Mouse (Mus musculus): ENCODE data around the gene Rbm25.
"Not testable (repeated sequence)": the region's sequence is repeated elsewhere in the genome, so short reads cannot be mapped to it uniquely, and the experiment has no call there.

Gene Rbm25

DNA sequence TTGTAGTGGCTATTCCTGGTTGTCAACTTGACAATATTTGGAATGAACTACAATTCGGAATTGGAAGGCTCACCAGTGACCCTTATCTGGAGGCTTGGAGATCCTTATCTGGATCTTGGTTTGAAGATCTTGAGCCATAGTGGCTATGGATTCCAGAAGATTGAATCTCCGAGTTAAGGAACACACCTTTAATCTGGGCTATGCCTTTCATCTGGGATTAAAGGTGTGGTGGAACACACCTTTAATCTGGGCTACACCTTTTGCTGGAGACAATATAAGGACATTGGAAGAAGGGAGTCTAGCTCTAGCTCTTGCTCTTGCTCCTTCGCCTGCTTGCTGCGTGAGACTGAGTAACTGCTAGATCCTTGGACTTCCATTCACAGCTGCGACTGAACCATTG is at the start of gene Rbm25:
Gene Rbm25, plus strand, starts transcription at position 301 of the 400 bp plus-strand sequence.
- H3K27me3 ChIP-seq (ENCODE audit: control insufficient read depth, insufficient read depth, low read length, poor library complexity, severe bottlenecking); H3K36me3 ChIP-seq (ENCODE audit: control insufficient read depth, insufficient read depth, low read length, poor library complexity, severe bottlenecking); DNase-seq (ENCODE audit: low read depth, low spot score): not testable (repeated sequence)

- DNase-seq (ENCODE audit: low read depth, low spot score): no peak
- Histone ChIP-seq H3K27me3 (ENCODE audit: control insufficient read depth, insufficient read depth, low read length, poor library complexity, severe bottlenecking) (no peaks in the 10 kb centered on the region), H3K36me3 (ENCODE audit: control insufficient read depth, insufficient read depth, low read length, poor library complexity, severe bottlenecking) (peaks cover 1% of the 10 kb centered on the region; the same call in 1 of the 2 replicates)
Observed at GRCm38 (mm10) chr12:83582106-83582505, 48.9 kb upstream of the Rbm25 start.

DNA sequence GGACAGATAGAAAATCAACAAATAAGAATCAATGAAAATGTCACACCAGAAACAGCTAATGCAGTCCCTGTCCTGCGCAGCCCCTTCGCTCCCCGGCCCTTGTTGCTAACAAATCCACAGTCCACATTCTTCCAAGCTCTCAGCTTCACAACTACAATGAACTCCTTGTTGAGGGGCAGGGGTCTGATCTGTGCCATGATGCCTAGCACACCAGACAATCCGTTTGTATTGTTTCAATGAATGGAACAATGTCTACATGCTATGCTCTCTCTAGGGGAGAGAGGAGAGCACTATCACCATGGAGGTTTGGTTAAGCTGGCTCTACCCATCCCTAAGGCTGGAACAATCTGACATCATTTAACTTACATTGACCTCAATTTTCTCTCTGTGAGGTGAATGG is 48.3 kb upstream of the Rbm25 start:
- no peak for DNase-seq (ENCODE audit: low read depth, low spot score)
- peaks cover 3% of the 10 kb centered on the region; the same call in 1 of the 2 replicates for H3K36me3 ChIP-seq (ENCODE audit: control insufficient read depth, insufficient read depth, low read length, poor library complexity, severe bottlenecking)

DNA sequence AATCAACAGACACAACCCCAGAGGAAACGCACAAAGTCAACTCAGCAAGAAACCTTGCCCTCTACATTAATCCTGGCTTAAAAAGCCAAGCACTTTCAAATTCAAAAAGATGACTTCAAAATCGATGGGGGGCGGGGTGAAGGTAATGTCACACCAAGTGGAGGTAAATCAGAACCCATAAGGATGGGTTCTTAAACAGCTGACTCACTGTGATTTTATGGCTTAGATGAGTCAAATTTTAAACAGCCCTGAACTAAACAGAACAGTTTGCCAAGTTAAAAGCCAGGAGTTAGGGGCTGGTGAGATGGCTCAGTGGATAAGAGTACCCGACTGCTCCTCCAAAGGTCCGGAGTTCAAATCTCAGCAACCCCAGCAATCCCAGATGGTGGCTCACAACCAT is 44.4 kb upstream of the Rbm25 start:
- Histone ChIP-seq H3K36me3 (ENCODE audit: control insufficient read depth, insufficient read depth, low read length, poor library complexity, severe bottlenecking) (peaks cover 6% of the 10 kb centered on the region; the same call in 1 of the 2 replicates), H3K27me3 (ENCODE audit: control insufficient read depth, insufficient read depth, low read length, poor library complexity, severe bottlenecking) (no peaks in the 10 kb centered on the region)
- DNase-seq (ENCODE audit: low read depth, low spot score): no peak

More for the DNA sequence above, 48.3 kb upstream of the Rbm25 start:
- no peaks in the 10 kb centered on the region for H3K27me3 ChIP-seq (ENCODE audit: control insufficient read depth, insufficient read depth, low read length, poor library complexity, severe bottlenecking)

DNA sequence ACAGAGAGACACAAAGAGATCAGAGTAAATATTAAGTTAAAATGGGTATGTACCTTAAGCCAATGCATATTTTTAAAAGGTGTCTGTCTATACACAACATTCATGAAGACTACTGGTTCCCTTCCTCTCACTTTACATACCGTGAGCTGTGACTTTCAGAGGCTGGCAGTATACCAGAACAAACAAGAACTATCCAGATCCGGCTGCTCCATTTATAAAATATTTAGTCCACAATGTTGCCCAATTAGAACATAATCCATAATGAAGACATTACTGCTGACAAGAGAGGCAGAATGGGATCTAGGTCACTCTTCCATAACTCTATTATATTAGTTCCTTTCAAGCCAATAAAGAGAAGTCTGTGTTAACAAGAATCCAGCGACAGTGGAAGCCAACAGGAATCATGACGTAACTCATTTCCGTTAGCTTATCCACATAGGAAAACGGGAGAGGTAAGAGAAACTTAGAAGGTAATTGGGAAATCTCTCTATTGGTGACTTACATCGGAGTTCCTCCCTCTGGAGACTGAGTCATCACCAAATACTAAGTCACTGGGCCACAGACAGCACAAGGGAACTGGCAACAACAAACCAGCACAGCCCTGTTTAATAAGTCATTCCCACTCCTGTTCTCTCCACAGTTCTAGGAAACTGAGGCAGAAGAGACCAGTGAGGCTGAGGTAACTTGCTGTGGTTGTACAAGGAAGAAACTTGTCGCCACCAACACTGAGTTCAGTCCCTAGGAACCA is 39.1 kb upstream of the Rbm25 start:
- H3K27me3 ChIP-seq (ENCODE audit: control insufficient read depth, insufficient read depth, low read length, poor library complexity, severe bottlenecking): no peaks in the 10 kb centered on the region
- no peak for DNase-seq (ENCODE audit: low read depth, low spot score)
- peaks cover 11% of the 10 kb centered on the region; the same call in 1 of the 2 replicates for H3K36me3 ChIP-seq (ENCODE audit: control insufficient read depth, insufficient read depth, low read length, poor library complexity, severe bottlenecking)

DNA sequence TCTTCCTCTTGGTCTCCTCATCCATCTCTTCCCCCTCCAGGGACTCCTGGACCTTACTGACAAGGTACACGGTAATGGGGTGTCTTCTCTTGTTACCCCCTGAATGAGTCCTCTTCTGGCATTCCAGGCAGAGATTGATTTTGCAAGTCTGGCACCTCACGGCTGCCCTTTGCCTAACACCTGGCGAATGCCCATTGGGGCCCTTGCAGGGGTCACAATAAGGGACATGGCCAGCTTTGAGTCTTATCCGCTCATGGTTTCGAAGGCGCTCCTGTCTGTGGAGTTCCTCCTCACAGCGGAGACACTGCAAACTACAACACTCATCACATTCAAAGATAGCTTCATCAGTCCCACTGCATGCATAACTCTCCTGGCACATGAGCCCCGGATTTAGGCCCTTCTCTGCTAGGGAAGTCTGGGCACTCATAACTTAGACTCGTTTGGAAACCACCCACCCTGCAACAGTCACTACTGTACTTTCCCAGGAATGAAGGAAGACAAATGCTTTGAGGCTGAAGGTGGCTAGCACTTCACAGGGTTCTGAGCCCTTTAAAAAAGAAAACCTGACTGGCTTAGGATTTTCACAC is 36.5 kb upstream of the Rbm25 start:
- Histone ChIP-seq H3K36me3 (ENCODE audit: control insufficient read depth, insufficient read depth, low read length, poor library complexity, severe bottlenecking) (0 out of 2 replicates have a peak, but pooled peaks cover 4% of the 10 kb centered on the region), H3K27me3 (ENCODE audit: control insufficient read depth, insufficient read depth, low read length, poor library complexity, severe bottlenecking) (no peaks in the 10 kb centered on the region)
- no peak for DNase-seq (ENCODE audit: low read depth, low spot score)

- Histone ChIP-seq H3K36me3 (ENCODE audit: control insufficient read depth, insufficient read depth, low read length, poor library complexity, severe bottlenecking) (0 out of 2 replicates have a peak, but pooled peaks cover 4% of the 10 kb centered on the region), H3K27me3 (ENCODE audit: control insufficient read depth, insufficient read depth, low read length, poor library complexity, severe bottlenecking) (no peaks in the 10 kb centered on the region)
- no peak for DNase-seq (ENCODE audit: low read depth, low spot score)
Observed at GRCm38 (mm10) chr12:83596191-83596954, 34.7 kb upstream of the Rbm25 start.

DNA sequence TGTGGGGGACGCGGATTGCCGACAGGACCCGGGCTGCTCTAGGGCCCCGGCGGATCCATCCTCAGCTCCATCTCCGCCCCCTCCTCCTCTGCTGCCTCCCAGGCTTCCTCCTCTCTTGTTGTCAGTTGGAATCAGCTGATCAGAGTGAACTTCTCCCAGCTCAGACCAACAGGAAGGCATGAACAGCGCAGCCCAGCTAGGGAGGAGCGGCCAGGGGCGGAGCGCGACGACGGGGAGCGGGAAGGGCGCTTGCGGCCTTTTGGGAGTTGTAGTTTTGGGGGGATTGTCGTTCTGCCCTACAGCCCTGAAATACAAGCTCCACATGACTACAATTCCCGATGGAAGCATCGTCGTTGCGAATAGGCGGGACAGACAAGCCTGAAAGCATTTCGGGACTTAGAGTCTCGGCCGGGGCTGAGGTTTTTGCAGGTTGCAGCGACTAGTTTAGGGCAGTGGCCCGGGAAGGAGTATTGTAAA is 34.0 kb upstream of the Rbm25 start, which contains the start of gene Zfyve1:
Gene Zfyve1, minus strand, starts transcription at position 198 of the 477 bp plus-strand sequence.
- H3K27me3 ChIP-seq (ENCODE audit: control insufficient read depth, insufficient read depth, low read length, poor library complexity, severe bottlenecking): no peaks in the 10 kb centered on the region
- H3K36me3 ChIP-seq (ENCODE audit: control insufficient read depth, insufficient read depth, low read length, poor library complexity, severe bottlenecking): 0 out of 2 replicates have a peak, but pooled peaks cover 4% of the 10 kb centered on the region
- DNase-seq (ENCODE audit: low read depth, low spot score): peak; percentile 92

DNA sequence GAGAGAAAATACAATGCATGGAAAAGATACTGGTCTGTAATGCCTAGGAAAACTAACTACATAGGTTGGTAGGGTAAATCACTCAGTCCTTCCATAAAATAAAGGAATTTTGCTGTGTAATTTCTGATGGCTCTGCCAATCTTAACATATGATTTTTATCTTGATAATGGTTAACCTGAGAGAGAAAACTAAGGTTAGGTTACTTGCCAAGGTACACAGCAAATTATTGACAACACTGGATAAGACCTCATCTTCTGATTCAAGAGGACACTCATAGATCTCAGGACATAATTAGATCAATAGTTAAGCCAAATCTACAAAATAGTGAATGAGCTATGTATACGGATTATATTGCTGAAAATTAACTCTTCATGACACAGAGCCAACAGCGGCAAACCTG is 33.2 kb upstream of the Rbm25 start:
- DNase-seq (ENCODE audit: low read depth, low spot score): no peak
- H3K27me3 ChIP-seq (ENCODE audit: control insufficient read depth, insufficient read depth, low read length, poor library complexity, severe bottlenecking): no peaks in the 10 kb centered on the region
- 0 out of 2 replicates have a peak, but pooled peaks cover 4% of the 10 kb centered on the region for H3K36me3 ChIP-seq (ENCODE audit: control insufficient read depth, insufficient read depth, low read length, poor library complexity, severe bottlenecking)

DNA sequence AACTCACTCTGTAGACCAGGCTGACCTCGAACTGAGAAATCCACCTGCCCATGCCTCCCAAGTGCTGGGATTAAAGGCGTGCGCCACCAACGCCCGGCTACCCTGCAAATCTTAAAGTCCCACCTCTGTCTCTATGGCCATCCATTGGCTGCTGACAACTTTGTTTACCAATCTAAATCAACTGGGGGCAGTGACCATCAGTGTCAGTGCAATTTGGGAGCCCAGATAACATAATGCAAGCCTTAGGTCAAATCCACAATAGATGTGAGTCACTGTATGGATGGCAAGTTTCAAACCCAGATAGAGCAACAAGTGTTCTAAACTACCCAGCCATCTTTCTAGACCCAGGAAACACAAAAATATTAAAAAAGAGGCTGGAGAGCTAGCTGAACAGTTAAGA is 28.8 kb upstream of the Rbm25 start:
- H3K36me3 ChIP-seq (ENCODE audit: control insufficient read depth, insufficient read depth, low read length, poor library complexity, severe bottlenecking): no peaks in the 10 kb centered on the region

GRCm38 (mm10) chr12:83606411-83606810 is 24.6 kb upstream of the Rbm25 start:
- DNase-seq (ENCODE audit: low read depth, low spot score); H3K36me3 ChIP-seq (ENCODE audit: control insufficient read depth, insufficient read depth, low read length, poor library complexity, severe bottlenecking); H3K27me3 ChIP-seq (ENCODE audit: control insufficient read depth, insufficient read depth, low read length, poor library complexity, severe bottlenecking): not testable (repeated sequence)

More for the DNA sequence above, 28.8 kb upstream of the Rbm25 start:
- DNase-seq (ENCODE audit: low read depth, low spot score): no peak
- no peaks in the 10 kb centered on the region for H3K27me3 ChIP-seq (ENCODE audit: control insufficient read depth, insufficient read depth, low read length, poor library complexity, severe bottlenecking)

DNA sequence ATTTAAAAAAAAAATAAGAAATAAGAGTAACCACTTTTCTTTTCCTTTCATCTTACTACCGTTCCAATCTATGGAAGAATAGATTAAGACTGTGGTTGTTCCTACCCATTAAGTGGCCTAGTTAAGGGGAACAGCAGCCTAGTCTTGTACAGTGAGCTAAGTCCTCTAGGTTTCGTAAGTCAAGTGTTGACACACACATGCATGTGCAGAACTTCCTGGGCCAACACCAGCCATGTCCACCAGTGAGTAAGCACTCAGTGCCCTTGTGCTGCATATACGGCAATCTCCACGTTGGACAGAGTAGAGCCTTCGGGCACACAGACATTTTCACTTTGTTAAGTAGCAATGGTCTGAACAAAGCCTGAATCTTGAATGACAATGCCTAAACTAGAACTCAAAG is 13.8 kb upstream of the Rbm25 start:
- H3K27me3 ChIP-seq (ENCODE audit: control insufficient read depth, insufficient read depth, low read length, poor library complexity, severe bottlenecking): no peaks in the 10 kb centered on the region
- no peaks in the 10 kb centered on the region for H3K36me3 ChIP-seq (ENCODE audit: control insufficient read depth, insufficient read depth, low read length, poor library complexity, severe bottlenecking)
- no peak for DNase-seq (ENCODE audit: low read depth, low spot score)

DNA sequence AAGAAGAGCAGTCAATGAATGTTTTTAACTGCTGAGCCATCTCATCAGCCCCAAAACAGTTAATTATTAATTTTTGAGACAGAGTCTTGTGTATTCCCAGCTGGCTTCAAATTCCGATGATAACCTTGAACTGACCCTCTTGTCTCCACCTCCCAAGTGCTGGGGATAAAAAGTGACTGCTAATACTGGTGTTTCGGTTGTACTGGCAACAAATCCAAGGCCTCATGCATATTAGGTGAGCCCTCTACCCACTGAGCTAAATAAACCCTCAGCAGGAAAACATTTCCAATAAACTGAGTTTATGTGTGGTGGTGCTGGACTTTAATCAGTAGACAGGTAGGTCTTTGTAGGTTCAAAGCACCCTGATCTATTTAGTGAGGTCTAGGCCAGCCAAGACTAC is 12.1 kb upstream of the Rbm25 start:
- H3K36me3 ChIP-seq (ENCODE audit: control insufficient read depth, insufficient read depth, low read length, poor library complexity, severe bottlenecking): no peaks in the 10 kb centered on the region
- DNase-seq (ENCODE audit: low read depth, low spot score): no peak
- H3K27me3 ChIP-seq (ENCODE audit: control insufficient read depth, insufficient read depth, low read length, poor library complexity, severe bottlenecking): no peaks in the 10 kb centered on the region

DNA sequence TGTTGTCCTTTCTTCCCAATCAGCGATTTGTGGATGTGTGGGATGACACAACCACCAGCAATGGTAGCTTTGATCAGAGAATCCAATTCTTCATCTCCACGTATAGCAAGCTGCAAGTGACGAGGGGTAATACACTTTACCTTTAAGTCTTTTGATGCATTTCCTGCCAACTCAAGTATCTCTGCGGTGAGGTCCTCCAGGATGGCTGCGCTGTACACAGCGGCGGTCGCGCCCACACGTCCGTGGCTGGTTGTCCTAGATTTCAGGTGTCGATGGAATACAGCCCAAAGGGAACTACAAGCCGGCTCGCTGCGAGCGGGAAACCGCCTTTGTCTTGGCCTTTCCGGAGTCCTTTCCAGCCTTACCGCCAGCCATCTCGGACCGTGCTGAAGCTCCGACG is 10.3 kb upstream of the Rbm25 start:
- not testable (repeated sequence) for H3K36me3 ChIP-seq (ENCODE audit: control insufficient read depth, insufficient read depth, low read length, poor library complexity, severe bottlenecking); H3K27me3 ChIP-seq (ENCODE audit: control insufficient read depth, insufficient read depth, low read length, poor library complexity, severe bottlenecking); DNase-seq (ENCODE audit: low read depth, low spot score)

All from splenic B cell, adult 2 months (primary cell).